Mouse (Mus musculus): ENCODE measurements around the gene Tbc1d13. TPM values are rescaled to one million over a fixed set of nuclear protein-coding genes. Genes with fewer than 3 reads are reported as not detected.
"Not testable (repeated sequence)": the region's sequence is repeated elsewhere in the genome, so short reads cannot be mapped to it uniquely, and the experiment has no call there.

Tbc1d13 gene
- polyA plus RNA-seq, 1 experiment from 2014 or later: 8.2 TPM

- H3K27ac ChIP-seq: no peak overlapping the region
- H3K27me3 ChIP-seq: no peaks in the 10 kb centered on the region
- 93% methylated on average over 5 of the region's 5 CpGs for WGBS
- no peaks in the 10 kb centered on the region for H3K9me3 ChIP-seq (replicated peaks)
- no peak overlapping the region for H3K4me3 ChIP-seq (replicated peaks)
- no peak overlapping the region for H3K4me2 ChIP-seq
- H3K9ac ChIP-seq: no peak overlapping the region
- ATAC-seq (replicated peaks; ENCODE audit: low FRiP score): no peak
- H3K4me1 ChIP-seq: no peaks in the 10 kb centered on the region
- H3K36me3 ChIP-seq: peaks cover 90% of the 10 kb centered on the region
These were observed 25.9 kb upstream of the Tbc1d13 start for GRCm38 (mm10) chr2:30107646-30108045.

- H3K36me3 ChIP-seq: peaks cover 90% of the 10 kb centered on the region
- no peak overlapping the region for H3K9ac ChIP-seq
- no peak overlapping the region for H3K27ac ChIP-seq
- H3K4me2 ChIP-seq: no peak overlapping the region
- WGBS: 92% methylated on average over 4 of the region's 4 CpGs
- no peaks in the 10 kb centered on the region for H3K27me3 ChIP-seq
- ATAC-seq (replicated peaks; ENCODE audit: low FRiP score): no peak
- no peak overlapping the region for H3K4me3 ChIP-seq (replicated peaks)
- no peaks in the 10 kb centered on the region for H3K4me1 ChIP-seq
- H3K9me3 ChIP-seq (replicated peaks): no peaks in the 10 kb centered on the region
These were observed 25.3 kb upstream of the Tbc1d13 start for GRCm38 (mm10) chr2:30108260-30108659.

- no peak overlapping the region for H3K4me3 ChIP-seq (replicated peaks)
- H3K27me3 ChIP-seq: no peaks in the 10 kb centered on the region
- peaks cover 65% of the 10 kb centered on the region for H3K36me3 ChIP-seq
- no peaks in the 10 kb centered on the region for H3K4me1 ChIP-seq
- no peak overlapping the region for H3K9ac ChIP-seq
- H3K9me3 ChIP-seq (replicated peaks): no peaks in the 10 kb centered on the region
- no peak for ATAC-seq (replicated peaks; ENCODE audit: low FRiP score)
- no peak overlapping the region for H3K27ac ChIP-seq
- H3K4me2 ChIP-seq: no peak overlapping the region
- 92% methylated on average over 2 of the region's 2 CpGs for WGBS
These were observed 22.0 kb upstream of the Tbc1d13 start for GRCm38 (mm10) chr2:30111500-30111899.

GRCm38 (mm10) chr2:30112564-30112963 lies 21.0 kb upstream of the Tbc1d13 start:
- H3K4me3 ChIP-seq (replicated peaks): no peak overlapping the region
- H3K9ac ChIP-seq: no peak overlapping the region
- H3K4me2 ChIP-seq: no peak overlapping the region
- 91% methylated on average over 5 of the region's 5 CpGs for WGBS
- H3K36me3 ChIP-seq: peaks cover 54% of the 10 kb centered on the region
- H3K9me3 ChIP-seq (replicated peaks): no peaks in the 10 kb centered on the region
- H3K27me3 ChIP-seq: no peaks in the 10 kb centered on the region
- H3K4me1 ChIP-seq: no peaks in the 10 kb centered on the region
- H3K27ac ChIP-seq: no peak overlapping the region
- ATAC-seq (replicated peaks; ENCODE audit: low FRiP score): no peak

- H3K9me3 ChIP-seq (replicated peaks): no peaks in the 10 kb centered on the region
- no peaks in the 10 kb centered on the region for H3K27me3 ChIP-seq
- H3K4me3 ChIP-seq (replicated peaks): no peak overlapping the region
- H3K4me1 ChIP-seq: peaks cover 20% of the 10 kb centered on the region
- no peak for ATAC-seq (replicated peaks; ENCODE audit: low FRiP score)
- H3K27ac ChIP-seq: no peak overlapping the region
- no peak overlapping the region for H3K4me2 ChIP-seq
- 34% methylated on average over 6 of the region's 6 CpGs for WGBS
- H3K36me3 ChIP-seq: 0 out of 2 replicates have a peak, but pooled peaks cover 5% of the 10 kb centered on the region
- no peak overlapping the region for H3K9ac ChIP-seq
These were observed 13.9 kb upstream of the Tbc1d13 start for GRCm38 (mm10) chr2:30119641-30120051.

GRCm38 (mm10) chr2:30120269-30120668 lies 13.3 kb upstream of the Tbc1d13 start:
- Histone ChIP-seq H3K9me3 (replicated peaks) (no peaks in the 10 kb centered on the region), H3K36me3 (0 out of 2 replicates have a peak, but pooled peaks cover 5% of the 10 kb centered on the region), H3K4me2 (no peak overlapping the region), H3K4me1 (peaks cover 26% of the 10 kb centered on the region), H3K4me3 (replicated peaks) (no peak overlapping the region), H3K27ac (no peak overlapping the region), H3K9ac (no peak overlapping the region), H3K27me3 (no peaks in the 10 kb centered on the region)
- no peak for ATAC-seq (replicated peaks; ENCODE audit: low FRiP score)
- WGBS: 89% methylated on average over 4 of the region's 4 CpGs

- H3K9me3 ChIP-seq (replicated peaks): no peaks in the 10 kb centered on the region
- no peak overlapping the region for H3K9ac ChIP-seq
- H3K4me3 ChIP-seq (replicated peaks): no peak overlapping the region
- 0 out of 2 replicates have a peak, but pooled peaks cover 5% of the 10 kb centered on the region for H3K36me3 ChIP-seq
- no peak overlapping the region for H3K4me2 ChIP-seq
- no peaks in the 10 kb centered on the region for H3K27me3 ChIP-seq
- ATAC-seq (replicated peaks; ENCODE audit: low FRiP score): no peak
- peaks cover 26% of the 10 kb centered on the region for H3K4me1 ChIP-seq
- no peak overlapping the region for H3K27ac ChIP-seq
- 82% methylated on average over 5 of the region's 5 CpGs for WGBS
These were observed 10.8 kb upstream of the Tbc1d13 start for GRCm38 (mm10) chr2:30122766-30123165.

- ATAC-seq (replicated peaks; ENCODE audit: low FRiP score): peak; percentile 75
- 0 out of 2 replicates have a peak, but pooled peaks cover 5% of the 10 kb centered on the region for H3K36me3 ChIP-seq
These were observed 9.6 kb upstream of the Tbc1d13 start for GRCm38 (mm10) chr2:30123729-30124471.

GRCm38 (mm10) chr2:30124472-30125274 lies 8.9 kb upstream of the Tbc1d13 start, which contains the start of gene Zer1:
Gene Zer1, minus strand, starts transcription at chr2:30124585.
- no peaks in the 10 kb centered on the region for H3K9me3 ChIP-seq (replicated peaks)
- H3K27ac ChIP-seq: peak within 1 kb of the TSS; percentile 89
- H3K4me2 ChIP-seq: peak within 1 kb of the TSS; percentile 71
- peak; percentile 97 for ATAC-seq (replicated peaks; ENCODE audit: low FRiP score)
- H3K4me3 ChIP-seq (replicated peaks): peak within 1 kb of the TSS; percentile 81
- no peaks in the 10 kb centered on the region for H3K27me3 ChIP-seq
- H3K4me1 ChIP-seq: peaks cover 26% of the 10 kb centered on the region
- peak within 1 kb of the TSS; percentile 84 for H3K9ac ChIP-seq
- H3K36me3 ChIP-seq: 0 out of 2 replicates have a peak, but pooled peaks cover 5% of the 10 kb centered on the region
- WGBS: 10% methylated on average over 31 of the region's 31 CpGs

More at GRCm38 (mm10) chr2:30123729-30124471, 9.6 kb upstream of the Tbc1d13 start:
- Histone ChIP-seq H3K27ac (peak overlapping the region; percentile 89), H3K9ac (peak overlapping the region; percentile 84), H3K4me3 (replicated peaks) (peak overlapping the region; percentile 81), H3K4me1 (peaks cover 26% of the 10 kb centered on the region), H3K9me3 (replicated peaks) (no peaks in the 10 kb centered on the region), H3K27me3 (no peaks in the 10 kb centered on the region), H3K4me2 (peak overlapping the region; percentile 71)
- under 1% methylated on average over 33 of the region's 44 CpGs for WGBS

- Histone ChIP-seq H3K9me3 (replicated peaks) (no peaks in the 10 kb centered on the region), H3K9ac (no peak overlapping the region), H3K27ac (no peak overlapping the region), H3K4me3 (replicated peaks) (no peak overlapping the region), H3K4me2 (no peak overlapping the region), H3K36me3 (no peaks in the 10 kb centered on the region), H3K27me3 (no peaks in the 10 kb centered on the region), H3K4me1 (peaks cover 19% of the 10 kb centered on the region)
- no peak for ATAC-seq (replicated peaks; ENCODE audit: low FRiP score)
- WGBS: 41% methylated on average over 2 of the region's 2 CpGs
These were observed 4.8 kb upstream of the Tbc1d13 start for GRCm38 (mm10) chr2:30128789-30129188.

GRCm38 (mm10) chr2:30130156-30130555 lies 3.4 kb upstream of the Tbc1d13 start:
- no peak overlapping the region for H3K4me3 ChIP-seq (replicated peaks)
- no peak overlapping the region for H3K4me2 ChIP-seq
- 81% methylated on average over 4 of the region's 4 CpGs for WGBS
- H3K4me1 ChIP-seq: peaks cover 24% of the 10 kb centered on the region
- H3K9ac ChIP-seq: no peak overlapping the region
- H3K27ac ChIP-seq: no peak overlapping the region
- H3K9me3 ChIP-seq (replicated peaks): no peaks in the 10 kb centered on the region
- H3K27me3 ChIP-seq: no peaks in the 10 kb centered on the region
- peaks cover 1% of the 10 kb centered on the region; the same call in 1 of the 2 replicates for H3K36me3 ChIP-seq
- ATAC-seq (replicated peaks; ENCODE audit: low FRiP score): no peak

- not testable (repeated sequence) for H3K4me3 ChIP-seq (replicated peaks); H3K27me3 ChIP-seq; H3K4me2 ChIP-seq; H3K27ac ChIP-seq; H3K9ac ChIP-seq; H3K9me3 ChIP-seq (replicated peaks); ATAC-seq (replicated peaks; ENCODE audit: low FRiP score)
- Histone ChIP-seq H3K4me1 (peaks cover 29% of the 10 kb centered on the region), H3K36me3 (peaks cover 10% of the 10 kb centered on the region)
- WGBS: 65% methylated on average over 5 of the region's 5 CpGs
These were observed 2.3 kb upstream of the Tbc1d13 start for GRCm38 (mm10) chr2:30131240-30131639.

Measured in kidney, embryonic 15.5 days (tissue).